8 mouse cellular contexts compared by ENCODE assay signal in genomic region chr12:59218640-59219321, GRCm38 (mm10). TPM values are rescaled to one million over a fixed set of nuclear protein-coding genes. Genes with fewer than 3 reads are reported as not detected.
DNase-seq lines count a peak whose midpoint lies in the region; ATAC-seq lines count a peak whose summit lies in the region.

No protein-coding gene starts in this region.

- peak; percentile 38 to 44 for DNase-seq in CD8-positive naive resting alpha-beta T cell, adult 2 months (ENCODE audit: low read depth in 2 of 2, low spot score in 2 of 2)
- DNase-seq in adrenal gland, adult 18-20 months (ENCODE audit: low spot score in 2 of 2) = peak; percentile 44 to 46
- peak; percentile 19 to 50 for DNase-seq in kidney, postnatal 25 days
- peak; percentile 31 for DNase-seq in ovary, postnatal 14 days (ENCODE audit: low spot score)
- DNase-seq in urinary bladder, postnatal 25 days (ENCODE audit: low spot score) = peak; percentile 17

- peak overlapping the region; percentile 77 for H3K9ac ChIP-seq in embryonic facial prominence, embryonic 15.5 days
- peak overlapping the region; percentile 85 for H3K9ac ChIP-seq in heart, embryonic 13.5 days
- peak overlapping the region; percentile 72 for H3K9ac ChIP-seq in lung, embryonic 15.5 days

- H3K4me2 ChIP-seq in embryonic facial prominence, embryonic 15.5 days (replicated peaks) = peak overlapping the region; percentile 92
- peak overlapping the region; percentile 88 for H3K4me2 ChIP-seq in heart, embryonic 13.5 days
- peak overlapping the region; percentile 92 for H3K4me2 ChIP-seq in lung, embryonic 15.5 days

- no peaks in the 10 kb centered on the region for H3K27me3 ChIP-seq in embryonic facial prominence, embryonic 15.5 days
- H3K27me3 ChIP-seq in heart, embryonic 13.5 days (replicated peaks) = no peaks in the 10 kb centered on the region
- no peaks in the 10 kb centered on the region for H3K27me3 ChIP-seq in lung, embryonic 15.5 days

- peaks cover 15% of the 10 kb centered on the region for H3K4me1 ChIP-seq in embryonic facial prominence, embryonic 15.5 days
- H3K4me1 ChIP-seq in heart, embryonic 13.5 days = peaks cover 26% of the 10 kb centered on the region
- H3K4me1 ChIP-seq in lung, embryonic 15.5 days = peaks cover 15% of the 10 kb centered on the region

- H3K4me3 ChIP-seq in embryonic facial prominence, embryonic 15.5 days (replicated peaks) = peak overlapping the region; percentile 96
- H3K4me3 ChIP-seq in heart, embryonic 13.5 days = peak overlapping the region; percentile 79
- H3K4me3 ChIP-seq in lung, embryonic 15.5 days = peak overlapping the region; percentile 96

- H3K36me3 ChIP-seq in embryonic facial prominence, embryonic 15.5 days = no peaks in the 10 kb centered on the region
- H3K36me3 ChIP-seq in heart, embryonic 13.5 days = no peaks in the 10 kb centered on the region
- no peaks in the 10 kb centered on the region for H3K36me3 ChIP-seq in lung, embryonic 15.5 days

- under 1% methylated on average over 69 of the region's 69 CpGs for WGBS in embryonic facial prominence, embryonic 15.5 days
- WGBS in heart, embryonic 13.5 days = under 1% methylated on average over 63 of the region's 69 CpGs
- 0% methylated on average over 59 of the region's 69 CpGs for WGBS in lung, embryonic 15.5 days

- peak overlapping the region; percentile 98 for H3K27ac ChIP-seq in embryonic facial prominence, embryonic 15.5 days (replicated peaks)
- H3K27ac ChIP-seq in heart, embryonic 13.5 days (replicated peaks) = peak overlapping the region; percentile 95
- H3K27ac ChIP-seq in lung, embryonic 15.5 days = peak overlapping the region; percentile 96

- peak; percentile 1; the same call in 1 of the 2 replicates for ATAC-seq in embryonic facial prominence, embryonic 15.5 days (ENCODE audit: insufficient number of reproducible peaks, low FRiP score, low TSS enrichment, low read depth)
- ATAC-seq in heart, embryonic 13.5 days (ENCODE audit: extremely low read depth, insufficient number of reproducible peaks, low FRiP score, low TSS enrichment) = no peak; the same call in 1 of the 2 replicates
- ATAC-seq in lung, embryonic 15.5 days (ENCODE audit: borderline replicate concordance, extremely low read depth, low FRiP score, low TSS enrichment) = peak; percentile 4; the same call in 1 of the 2 replicates

- no peaks in the 10 kb centered on the region for H3K9me3 ChIP-seq in embryonic facial prominence, embryonic 15.5 days (replicated peaks)
- H3K9me3 ChIP-seq in heart, embryonic 13.5 days = no peaks in the 10 kb centered on the region
- no peaks in the 10 kb centered on the region for H3K9me3 ChIP-seq in lung, embryonic 15.5 days

RNA-seq across cellular contexts. Expression of gene Fbxo33, which starts 0.7 kb away (rescaled TPM):
- 10 to 100 TPM; 38.3 to 47.3 TPM for total RNA-seq in adrenal gland, adult 18-20 months (2021)
- 7.9 and 9.4 TPM in 2 replicates for polyA plus RNA-seq in embryonic facial prominence, embryonic 15.5 days (2015; fragmentation: Nextera tagmentation; extraction: Ambion mirVana)
- polyA plus RNA-seq in heart, embryonic 13.5 days (2015; fragmentation: Nextera tagmentation; extraction: Ambion mirVana) = 4.2 and 5.9 TPM in 2 replicates
- 7.8 and 8.0 TPM in 2 replicates for polyA plus RNA-seq in lung, embryonic 15.5 days (2015; fragmentation: Nextera tagmentation; extraction: Ambion mirVana)
